Mouse (Mus musculus) midbrain, embryonic 11.5 days (tissue): ENCODE measurements at regions not wholly inside any gene's neighbourhood (a gene's known extent, or its start where the extent isn't known, plus 50 kb on each side); places are given as distances from the start of the nearest gene placed in this dataset.

Experiments used
- ATAC-seq: fragments of 200-750 bp; cut with Nextera tagmentation; 2 replicates; pipeline ENCODE4 v1.8.0; 2017; ENCODE audit warnings: moderate TSS enrichment, moderate library complexity; ENCODE audit not compliant: low FRiP score
- DNase-seq: peaks from one replicate; pipeline ENCODE4 v3.0.0; 2015; ENCODE audit warnings: low spot score; ENCODE audit errors: missing footprints
- H3K27ac ChIP-seq: fragments of 300-500 bp; sonication (generic); 2 replicates; pipeline ENCODE4 v1.5.1; 2014; ENCODE audit warnings: low read depth, low read length
- H3K27me3 ChIP-seq: fragments of 300-500 bp; sonication (generic); 2 replicates; pipeline ENCODE4 v1.6.1; 2014; ENCODE audit warnings: mild to moderate bottlenecking, low read length, moderate library complexity, mixed read lengths; ENCODE audit not compliant: control insufficient read depth, insufficient read depth
- H3K36me3 ChIP-seq: fragments of 300-500 bp; sonication (generic); 2 replicates; pipeline ENCODE4 v1.6.1; 2014; ENCODE audit warnings: mild to moderate bottlenecking, low read length, moderate library complexity, mixed read lengths; ENCODE audit not compliant: control insufficient read depth, insufficient read depth
- H3K4me1 ChIP-seq: fragments of 300-500 bp; sonication (generic); 2 replicates; pipeline ENCODE4 v1.6.1; 2014; ENCODE audit warnings: low read length; ENCODE audit not compliant: control insufficient read depth, insufficient read depth
- H3K4me2 ChIP-seq: fragments of 300-500 bp; sonication (generic); 2 replicates; pipeline ENCODE4 v1.6.1; 2014; ENCODE audit warnings: mild to moderate bottlenecking, moderate library complexity
- H3K4me3 ChIP-seq: fragments of 300-500 bp; sonication (generic); 2 replicates; pipeline ENCODE4 v1.5.1; 2014; ENCODE audit warnings: low read depth, low read length
- H3K9ac ChIP-seq: fragments of 300-500 bp; sonication (generic); 2 replicates; pipeline ENCODE4 v1.6.1; 2014; ENCODE audit warnings: low read length
- H3K9me3 ChIP-seq: fragments of 300-500 bp; sonication (generic); 2 replicates; pipeline ENCODE4 v1.6.1; 2016; ENCODE audit warnings: low read length; ENCODE audit not compliant: control insufficient read depth
- whole genome bisulfite sequencing: fragments of 180-500 bp; shearing (Covaris S2); extraction: QIAGEN DNeasy Blood & Tissue Kit; methylation state at CpG from one replicate; pipeline ENCODE4 v1.1.7; 2014; 5-methylcytosine and 5-hydroxymethylcytosine counted together

- Histone ChIP-seq H3K27me3 (no peaks in the 10 kb centered on the region), H3K9me3 (no peaks in the 10 kb centered on the region), H3K4me2 (no peak overlapping the region), H3K36me3 (no peaks in the 10 kb centered on the region), H3K4me1 (no peaks in the 10 kb centered on the region), H3K4me3 (no peak overlapping the region), H3K27ac (no peak overlapping the region), H3K9ac (no peak overlapping the region)
- ATAC-seq, result no peak
- 31% methylated on average over 1 of the region's 1 CpGs for WGBS
- DNase-seq, result no peak
Measured at GRCm38 (mm10) chr5:64452668-64453334, 296.7 kb downstream of the Tbc1d1 start.

DNA sequence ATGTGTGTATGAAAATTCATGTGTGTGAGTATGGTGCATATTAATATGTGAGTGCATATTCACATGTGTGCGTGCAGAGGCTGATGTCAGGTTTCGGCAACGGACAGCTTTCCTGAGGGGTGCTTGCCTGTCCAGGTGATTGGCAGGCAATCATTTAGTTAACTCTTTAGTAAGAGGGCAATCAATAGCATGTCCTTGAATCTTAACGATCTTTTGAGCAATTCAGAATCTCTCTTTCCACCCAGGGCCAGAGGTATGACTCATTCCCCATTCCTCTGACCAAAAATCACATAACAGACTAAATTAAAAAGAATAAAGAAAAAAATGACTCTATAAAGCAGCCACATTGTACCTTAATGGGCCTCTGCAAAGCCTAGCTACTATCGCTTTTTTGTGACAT, 303.7 kb downstream of the Tbc1d1 start:
- DNase-seq, result no peak
- no peak for ATAC-seq
- H3K36me3 ChIP-seq, result no peaks in the 10 kb centered on the region
- no peak overlapping the region for H3K4me2 ChIP-seq
- 87% methylated on average over 5 of the region's 5 CpGs for WGBS
- H3K27me3 ChIP-seq, result no peaks in the 10 kb centered on the region
- no peaks in the 10 kb centered on the region for H3K4me1 ChIP-seq
- H3K4me3 ChIP-seq, result no peak overlapping the region
- H3K27ac ChIP-seq, result no peak overlapping the region
- no peak overlapping the region for H3K9ac ChIP-seq
- H3K9me3 ChIP-seq, result no peaks in the 10 kb centered on the region

- no peaks in the 10 kb centered on the region for H3K9me3 ChIP-seq
- H3K27ac ChIP-seq, result no peak overlapping the region
- no peaks in the 10 kb centered on the region for H3K4me1 ChIP-seq
- H3K4me2 ChIP-seq, result no peak overlapping the region
- H3K9ac ChIP-seq, result no peak overlapping the region
- H3K27me3 ChIP-seq, result no peaks in the 10 kb centered on the region
- ATAC-seq (no peak), DNase-seq (no peak)
- no peak overlapping the region for H3K4me3 ChIP-seq
- WGBS, result 73% methylated on average over 1 of the region's 1 CpGs
- no peaks in the 10 kb centered on the region for H3K36me3 ChIP-seq
Measured at GRCm38 (mm10) chr5:64460891-64461290, 304.8 kb downstream of the Tbc1d1 start.

GRCm38 (mm10) chr5:64461592-64461991, 305.5 kb downstream of the Tbc1d1 start:
- DNase-seq (no peak), ATAC-seq (no peak)

DNA sequence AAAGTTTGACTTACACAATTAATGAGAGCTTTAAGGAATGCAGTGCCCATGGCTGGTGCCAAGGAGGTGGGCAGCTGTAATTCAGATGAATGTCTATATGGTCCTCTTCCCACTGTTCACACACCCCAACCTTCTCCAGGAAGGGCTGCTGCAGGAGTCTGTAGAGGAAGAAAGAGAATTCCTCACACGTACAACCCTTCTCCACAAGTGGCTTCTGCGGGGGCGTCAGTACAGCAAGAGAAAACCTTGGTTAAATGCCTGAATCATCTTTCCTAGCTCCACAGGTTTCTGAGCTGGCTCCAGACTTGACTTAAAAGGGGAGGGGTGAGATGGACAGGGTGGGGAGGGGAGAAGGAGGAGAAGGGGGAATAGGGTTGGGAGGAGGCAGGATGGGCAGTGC, 306.3 kb downstream of the Tbc1d1 start:
- no peaks in the 10 kb centered on the region for H3K36me3 ChIP-seq
- H3K9ac ChIP-seq, result no peak overlapping the region
- no peak overlapping the region for H3K4me2 ChIP-seq
- no peaks in the 10 kb centered on the region for H3K4me1 ChIP-seq
- DNase-seq (no peak), ATAC-seq (no peak)
- H3K27ac ChIP-seq, result no peak overlapping the region
- WGBS, result 80% methylated on average over 3 of the region's 3 CpGs
- no peaks in the 10 kb centered on the region for H3K9me3 ChIP-seq
- H3K4me3 ChIP-seq, result no peak overlapping the region
- H3K27me3 ChIP-seq, result no peaks in the 10 kb centered on the region

More at GRCm38 (mm10) chr5:64461592-64461991, 305.5 kb downstream of the Tbc1d1 start:
- H3K9me3 ChIP-seq, result no peaks in the 10 kb centered on the region
- no peaks in the 10 kb centered on the region for H3K4me1 ChIP-seq
- H3K9ac ChIP-seq, result no peak overlapping the region
- no peak overlapping the region for H3K4me2 ChIP-seq
- no peak overlapping the region for H3K27ac ChIP-seq
- no peaks in the 10 kb centered on the region for H3K36me3 ChIP-seq
- WGBS, result 87% methylated on average over 4 of the region's 4 CpGs
- H3K27me3 ChIP-seq, result no peaks in the 10 kb centered on the region
- H3K4me3 ChIP-seq, result no peak overlapping the region

GRCm38 (mm10) chr5:64463570-64463969, 307.5 kb downstream of the Tbc1d1 start:
- 79% methylated on average over 5 of the region's 5 CpGs for WGBS
- DNase-seq, result no peak
- Histone ChIP-seq H3K36me3 (no peaks in the 10 kb centered on the region), H3K4me2 (no peak overlapping the region), H3K9ac (no peak overlapping the region), H3K4me1 (no peaks in the 10 kb centered on the region), H3K9me3 (no peaks in the 10 kb centered on the region), H3K27me3 (no peaks in the 10 kb centered on the region), H3K4me3 (no peak overlapping the region), H3K27ac (no peak overlapping the region)
- ATAC-seq, result no peak

DNA sequence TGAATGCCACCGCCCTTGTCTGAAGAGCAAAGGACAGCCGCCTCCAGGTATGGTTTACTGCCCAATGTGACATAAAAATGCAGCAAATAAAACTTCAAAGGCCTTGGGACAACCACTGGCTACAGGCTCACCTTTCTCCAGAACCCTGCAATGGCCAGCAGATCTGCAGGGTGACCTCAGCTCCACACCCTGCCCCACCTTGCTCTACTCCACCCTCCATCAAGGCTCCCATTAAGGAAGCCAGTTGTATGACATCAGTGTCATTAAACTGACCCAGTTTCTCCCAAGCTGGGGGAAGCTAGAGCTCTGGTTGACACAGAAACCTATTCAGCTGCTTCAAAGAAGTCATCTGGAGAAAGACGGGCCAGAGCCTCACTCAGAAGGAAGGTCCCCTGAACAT, 310.2 kb downstream of the Tbc1d1 start:
- Histone ChIP-seq H3K9me3 (no peaks in the 10 kb centered on the region), H3K9ac (no peak overlapping the region), H3K4me3 (no peak overlapping the region), H3K27ac (no peak overlapping the region), H3K27me3 (no peaks in the 10 kb centered on the region), H3K36me3 (no peaks in the 10 kb centered on the region), H3K4me1 (no peaks in the 10 kb centered on the region), H3K4me2 (no peak overlapping the region)
- DNase-seq (no peak), ATAC-seq (no peak)
- 91% methylated on average over 3 of the region's 3 CpGs for WGBS

DNA sequence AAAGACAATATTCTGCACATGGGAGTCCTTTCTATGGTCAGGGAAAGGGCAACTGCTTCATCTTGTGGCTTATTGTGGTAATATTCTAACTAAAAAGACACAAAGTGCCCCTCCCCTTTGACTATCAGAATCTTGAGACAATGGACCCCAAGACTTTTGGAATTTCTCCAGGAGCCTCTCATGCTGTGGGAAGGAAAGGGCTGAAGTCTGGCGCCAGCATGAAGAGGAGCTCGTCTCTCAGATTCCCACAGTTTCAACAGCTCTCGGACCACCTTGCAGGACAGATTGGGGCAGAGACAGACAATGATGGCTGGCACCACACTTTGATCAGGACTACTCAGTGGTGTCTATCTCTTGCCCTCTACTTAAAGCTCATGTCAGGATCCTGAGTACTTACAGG, 311.8 kb downstream of the Tbc1d1 start:
- ATAC-seq, result no peak
- WGBS, result 95% methylated on average over 3 of the region's 3 CpGs

GRCm38 (mm10) chr5:64468307-64468706, 312.2 kb downstream of the Tbc1d1 start:
- no peak for DNase-seq
- Histone ChIP-seq H3K9me3 (no peaks in the 10 kb centered on the region), H3K4me1 (no peaks in the 10 kb centered on the region), H3K4me2 (no peak overlapping the region), H3K27me3 (no peaks in the 10 kb centered on the region), H3K36me3 (no peaks in the 10 kb centered on the region), H3K4me3 (no peak overlapping the region), H3K9ac (no peak overlapping the region), H3K27ac (no peak overlapping the region)
- 83% methylated on average over 7 of the region's 7 CpGs for WGBS
- ATAC-seq, result no peak

More for the DNA sequence above, 311.8 kb downstream of the Tbc1d1 start:
- Histone ChIP-seq H3K27ac (no peak overlapping the region), H3K4me1 (no peaks in the 10 kb centered on the region), H3K4me3 (no peak overlapping the region), H3K9me3 (no peaks in the 10 kb centered on the region), H3K27me3 (no peaks in the 10 kb centered on the region), H3K9ac (no peak overlapping the region), H3K36me3 (no peaks in the 10 kb centered on the region), H3K4me2 (no peak overlapping the region)
- DNase-seq, result no peak
